Comparison of ENCODE assay signal across 10 mouse cellular contexts in the genomic region with DNA sequence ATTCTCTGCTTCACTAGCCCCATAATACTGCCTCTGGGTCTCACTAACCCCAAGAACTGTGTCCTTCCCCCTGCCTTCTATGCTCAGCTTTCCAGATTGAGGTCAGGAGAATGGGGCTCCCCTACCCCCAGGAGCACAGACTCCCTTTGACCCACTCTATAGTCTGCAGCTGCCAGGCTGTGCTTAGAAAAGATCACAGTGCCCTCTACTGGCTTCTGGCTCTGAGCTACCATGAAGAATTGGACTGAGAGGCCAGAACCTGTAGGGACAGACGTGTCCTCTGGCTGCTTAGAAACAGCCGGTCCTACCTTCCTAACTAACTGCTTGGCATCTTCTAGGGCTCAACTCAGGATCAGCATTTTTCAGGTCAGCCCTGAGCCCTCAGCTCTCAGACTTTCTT. TPM values are rescaled to one million over a fixed set of nuclear protein-coding genes. Genes with fewer than 3 reads are reported as not detected.
DNase-seq lines count a peak whose midpoint lies in the region; ATAC-seq and TF ChIP-seq lines count a peak whose summit lies in the region.
"Had no signal": no experiment of that assay in that cellular context is flagged by ENCODE, and none has a peak within 500 bp of the region (broad histone marks: within the 10 kb centered on the region; RNA-seq: fewer than 3 reads in every experiment).

No protein-coding gene starts in this region.

- peak; percentile 24; the same call in 1 of the 2 replicates for TF ChIP-seq CTCF in liver, embryonic 14.5 days (IDR thresholded peaks at IDR 0.05; ENCODE audit: low read depth)
- TF ChIP-seq CTCF in forebrain, postnatal 0 days (IDR thresholded peaks at IDR 0.05; ENCODE audit: low read depth), result peak; percentile 54

- H3K9me3 ChIP-seq in embryonic facial prominence, embryonic 11.5 days (replicated peaks; ENCODE audit: control insufficient read depth, low read length), result no peaks in the 10 kb centered on the region
- 0 out of 2 replicates have a peak, but pooled peaks cover 5% of the 10 kb centered on the region for H3K9me3 ChIP-seq in embryonic facial prominence, embryonic 10.5 days
- no peaks in the 10 kb centered on the region; the same call in 1 of the 2 replicates for H3K9me3 ChIP-seq in liver, embryonic 14.5 days (ENCODE audit: control insufficient read depth, low read length)
- 0 out of 2 replicates have a peak, but pooled peaks cover 8% of the 10 kb centered on the region for H3K9me3 ChIP-seq in liver, embryonic 12.5 days (replicated peaks)
- H3K9me3 ChIP-seq in forebrain, postnatal 0 days (ENCODE audit: low read length), result no peaks in the 10 kb centered on the region
- no peaks in the 10 kb centered on the region for H3K9me3 ChIP-seq in midbrain, embryonic 16.5 days (replicated peaks; ENCODE audit: control insufficient read depth, low read length, poor library complexity, severe bottlenecking)

- intact Hi-C loops in heart, postnatal 36 days (cut with DNase I), result loop anchor here (1.0 kb wide), 1 partner anchor 162 kb away; no protein-coding TSS in a partner anchor

- no peak overlapping the region for H3K27ac ChIP-seq in embryonic facial prominence, embryonic 11.5 days (replicated peaks; ENCODE audit: low read depth, low read length)
- H3K27ac ChIP-seq in embryonic facial prominence, embryonic 10.5 days (replicated peaks), result no peak overlapping the region
- no peak overlapping the region for H3K27ac ChIP-seq in liver, embryonic 14.5 days
- H3K27ac ChIP-seq in liver, embryonic 12.5 days, result no peak overlapping the region
- H3K27ac ChIP-seq in forebrain, postnatal 0 days (ENCODE audit: low read depth, low read length), result no peak overlapping the region
- no peak overlapping the region for H3K27ac ChIP-seq in midbrain, embryonic 16.5 days (ENCODE audit: low read length)

- H3K36me3 ChIP-seq in embryonic facial prominence, embryonic 11.5 days (replicated peaks; ENCODE audit: control insufficient read depth, insufficient read depth, low read depth, low read length), result no peaks in the 10 kb centered on the region
- H3K36me3 ChIP-seq in embryonic facial prominence, embryonic 10.5 days (replicated peaks), result no peaks in the 10 kb centered on the region
- no peaks in the 10 kb centered on the region for H3K36me3 ChIP-seq in liver, embryonic 14.5 days (replicated peaks; ENCODE audit: control insufficient read depth, insufficient read depth, low read depth)
- no peaks in the 10 kb centered on the region for H3K36me3 ChIP-seq in liver, embryonic 12.5 days
- H3K36me3 ChIP-seq in forebrain, postnatal 0 days (ENCODE audit: insufficient read depth), result no peaks in the 10 kb centered on the region
- H3K36me3 ChIP-seq in midbrain, embryonic 16.5 days (ENCODE audit: control insufficient read depth, insufficient read depth, low read length), result no peaks in the 10 kb centered on the region

- TF ChIP-seq EP300 in liver, embryonic 14.5 days (IDR thresholded peaks at IDR 0.05; ENCODE audit: low read depth), result no peak

- H3K4me3 ChIP-seq in embryonic facial prominence, embryonic 11.5 days (ENCODE audit: low read depth, low read length), result no peak overlapping the region
- H3K4me3 ChIP-seq in embryonic facial prominence, embryonic 10.5 days, result no peak overlapping the region
- no peak overlapping the region for H3K4me3 ChIP-seq in liver, embryonic 14.5 days (ENCODE audit: insufficient read depth in 1 of 2, low read depth in 2 of 2, low read length in 2 of 2)
- H3K4me3 ChIP-seq in liver, embryonic 12.5 days, result no peak overlapping the region
- no peak overlapping the region for H3K4me3 ChIP-seq in forebrain, postnatal 0 days (ENCODE audit: low read depth, low read length)
- H3K4me3 ChIP-seq in midbrain, embryonic 16.5 days (ENCODE audit: low read depth, low read length), result no peak overlapping the region

- H3K4me1 ChIP-seq in embryonic facial prominence, embryonic 11.5 days (ENCODE audit: control insufficient read depth, insufficient read depth, low read length), result no peaks in the 10 kb centered on the region
- peaks cover under 1% of the 10 kb centered on the region; the same call in 1 of the 2 replicates for H3K4me1 ChIP-seq in embryonic facial prominence, embryonic 10.5 days
- H3K4me1 ChIP-seq in liver, embryonic 14.5 days (replicated peaks; ENCODE audit: control insufficient read depth in 2 of 2, insufficient read depth in 2 of 2, low read length in 1 of 2), result no peaks in the 10 kb centered on the region; a peak in 1 of 4 replicates
- no peaks in the 10 kb centered on the region for H3K4me1 ChIP-seq in liver, embryonic 12.5 days
- H3K4me1 ChIP-seq in forebrain, postnatal 0 days (ENCODE audit: insufficient read depth), result no peaks in the 10 kb centered on the region
- no peaks in the 10 kb centered on the region for H3K4me1 ChIP-seq in midbrain, embryonic 16.5 days (ENCODE audit: control insufficient read depth, insufficient read depth, low read length)

- no peak overlapping the region for H3K9ac ChIP-seq in embryonic facial prominence, embryonic 11.5 days (replicated peaks; ENCODE audit: low read length)
- no peak overlapping the region for H3K9ac ChIP-seq in liver, embryonic 14.5 days (replicated peaks)
- H3K9ac ChIP-seq in liver, embryonic 12.5 days, result no peak overlapping the region
- no peak overlapping the region for H3K9ac ChIP-seq in forebrain, postnatal 0 days
- no peak overlapping the region for H3K9ac ChIP-seq in midbrain, embryonic 16.5 days (ENCODE audit: low read depth, low read length)

- no peak for ATAC-seq in embryonic facial prominence, embryonic 11.5 days (replicated peaks; ENCODE audit: insufficient number of reproducible peaks, low FRiP score, low TSS enrichment, low read depth)
- ATAC-seq in liver, embryonic 14.5 days (ENCODE audit: insufficient read depth), result no peak
- no peak for ATAC-seq in liver, embryonic 12.5 days
- peak; percentile 71 for ATAC-seq in forebrain, postnatal 0 days
- ATAC-seq in midbrain, embryonic 16.5 days, result 0 out of 2 replicates have a peak, but pooled peaks have one; percentile 65

- DNase-seq in embryonic facial prominence, embryonic 11.5 days (ENCODE audit: low spot score), result peak; percentile 36
- no peak for DNase-seq in embryonic facial prominence, embryonic 10.5 days (ENCODE audit: low spot score)
- no peak for DNase-seq in liver, embryonic 14.5 days (ENCODE audit: low read depth in 3 of 3, low spot score in 3 of 3)
- peak; percentile 22 for DNase-seq in forebrain, postnatal 0 days
- no peak for DNase-seq in natural killer cell, adult 2 months (ENCODE audit: low spot score in 2 of 2)
- DNase-seq in heart, postnatal 36 days, result no peak

- H3K4me2 ChIP-seq in embryonic facial prominence, embryonic 11.5 days (ENCODE audit: low read depth, low read length), result no peak overlapping the region
- no peak overlapping the region for H3K4me2 ChIP-seq in liver, embryonic 14.5 days (ENCODE audit: low read depth)
- H3K4me2 ChIP-seq in liver, embryonic 12.5 days, result no peak overlapping the region
- no peak overlapping the region for H3K4me2 ChIP-seq in forebrain, postnatal 0 days (ENCODE audit: low read depth)
- no peak overlapping the region for H3K4me2 ChIP-seq in midbrain, embryonic 16.5 days (ENCODE audit: low read length)

- 29% methylated on average over 2 of the region's 2 CpGs for WGBS in embryonic facial prominence, embryonic 11.5 days
- WGBS in embryonic facial prominence, embryonic 10.5 days, result 32% methylated on average over 2 of the region's 2 CpGs
- WGBS in liver, embryonic 14.5 days (ENCODE audit: insufficient replicate concordance), result 27% methylated on average over 2 of the region's 2 CpGs
- 21% methylated on average over 2 of the region's 2 CpGs for WGBS in liver, embryonic 12.5 days (ENCODE audit: insufficient replicate concordance)
- 34% methylated on average over 2 of the region's 2 CpGs for WGBS in forebrain, postnatal 0 days
- whole genome bisulfite sequencing in midbrain, embryonic 16.5 days, result 15% methylated on average over 2 of the region's 2 CpGs

- no peaks in the 10 kb centered on the region for H3K27me3 ChIP-seq in embryonic facial prominence, embryonic 11.5 days (ENCODE audit: control insufficient read depth, insufficient read depth, low read length)
- H3K27me3 ChIP-seq in embryonic facial prominence, embryonic 10.5 days (replicated peaks; ENCODE audit: low read depth, poor library complexity, severe bottlenecking), result 0 out of 2 replicates have a peak, but pooled peaks cover 4% of the 10 kb centered on the region
- no peaks in the 10 kb centered on the region for H3K27me3 ChIP-seq in liver, embryonic 14.5 days (ENCODE audit: control insufficient read depth, insufficient read depth, low read length)
- H3K27me3 ChIP-seq in liver, embryonic 12.5 days (replicated peaks), result no peaks in the 10 kb centered on the region
- H3K27me3 ChIP-seq in forebrain, postnatal 0 days (ENCODE audit: insufficient read depth, low read length), result no peaks in the 10 kb centered on the region
- H3K27me3 ChIP-seq in midbrain, embryonic 16.5 days (ENCODE audit: control insufficient read depth, insufficient read depth, low read depth, low read length), result no peaks in the 10 kb centered on the region

RNA-seq across cellular contexts. Expression of gene Fam181a, which starts 4.6 kb away (rescaled TPM):
- polyA plus RNA-seq in embryonic facial prominence, embryonic 11.5 days (2014; fragmentation: Nextera tagmentation; extraction: Ambion mirVana), result 4.5 and 5.1 TPM in 2 replicates
- 3.6 and 9.3 TPM in 2 replicates for polyA plus RNA-seq in embryonic facial prominence, embryonic 10.5 days (2016; fragmentation: Nextera tagmentation; extraction: Ambion mirVana)
- 0.09 TPM in 1 of 2 replicates, not detected in the other for polyA plus RNA-seq in liver, embryonic 14.5 days (2012; rRNA removed)
- not detected in 2 replicates for polyA plus RNA-seq in liver, embryonic 14.5 days (2014; fragmentation: Nextera tagmentation; extraction: Ambion mirVana)
- not detected in 2 replicates for polyA plus RNA-seq in liver, embryonic 12.5 days (2016; fragmentation: Nextera tagmentation; extraction: Ambion mirVana)
- total RNA-seq in forebrain, postnatal 0 days (2014; rRNA removed), result 10.0 and 10.7 TPM in 2 replicates
- 6.9 and 9.1 TPM in 2 replicates for polyA plus RNA-seq in forebrain, postnatal 0 days (2015; fragmentation: Nextera tagmentation; extraction: Ambion mirVana)
- 5.3 and 7.7 TPM in 2 replicates for polyA plus RNA-seq in midbrain, embryonic 16.5 days (2015; fragmentation: Nextera tagmentation; extraction: Ambion mirVana)
- not detected for total RNA-seq in heart, postnatal 36 days (2021)
- polyA plus RNA-seq: large intestine, adult 2 months; lung, embryonic 16.5 days had no signal

RNA-seq across cellular contexts. Expression of gene Asb2, which starts 49.6 kb away (rescaled TPM):
- 0.92 and 1.2 TPM in 2 replicates for polyA plus RNA-seq in embryonic facial prominence, embryonic 11.5 days (2014; fragmentation: Nextera tagmentation; extraction: Ambion mirVana)
- 0.51 and 0.75 TPM in 2 replicates for polyA plus RNA-seq in embryonic facial prominence, embryonic 10.5 days (2016; fragmentation: Nextera tagmentation; extraction: Ambion mirVana)
- polyA plus RNA-seq in liver, embryonic 14.5 days (2012; rRNA removed), result 3.6 TPM in 2 replicates
- 2.1 and 2.5 TPM in 2 replicates for polyA plus RNA-seq in liver, embryonic 14.5 days (2014; fragmentation: Nextera tagmentation; extraction: Ambion mirVana)
- 1.1 and 1.2 TPM in 2 replicates for polyA plus RNA-seq in liver, embryonic 12.5 days (2016; fragmentation: Nextera tagmentation; extraction: Ambion mirVana)
- total RNA-seq in forebrain, postnatal 0 days (2014; rRNA removed), result 1.6 and 2.1 TPM in 2 replicates
- polyA plus RNA-seq in forebrain, postnatal 0 days (2015; fragmentation: Nextera tagmentation; extraction: Ambion mirVana), result 1.5 and 1.6 TPM in 2 replicates
- polyA plus RNA-seq in midbrain, embryonic 16.5 days (2015; fragmentation: Nextera tagmentation; extraction: Ambion mirVana), result 0.80 and 0.82 TPM in 2 replicates
- 100 to 1,000 TPM; 370 to 512 TPM for total RNA-seq in heart, postnatal 36 days (2021)

Comparison
In these comparisons a context has a peak if more than half of its experiments do, and no peak if none do; other contexts are left out.
1. DNase-seq: peak in embryonic facial prominence, embryonic 11.5 days (single experiment) and forebrain, postnatal 0 days (single experiment); none in embryonic facial prominence, embryonic 10.5 days (single experiment), liver, embryonic 14.5 days (0 of 3), natural killer cell, adult 2 months (0 of 2) and heart, postnatal 36 days (0 of 2).
2. ATAC-seq: peak in forebrain, postnatal 0 days (single experiment) and midbrain, embryonic 16.5 days (single experiment); none in embryonic facial prominence, embryonic 11.5 days (single experiment), liver, embryonic 14.5 days (single experiment) and liver, embryonic 12.5 days (single experiment).